ENCODE assay signal across 28 mouse cellular contexts in the genomic region with DNA sequence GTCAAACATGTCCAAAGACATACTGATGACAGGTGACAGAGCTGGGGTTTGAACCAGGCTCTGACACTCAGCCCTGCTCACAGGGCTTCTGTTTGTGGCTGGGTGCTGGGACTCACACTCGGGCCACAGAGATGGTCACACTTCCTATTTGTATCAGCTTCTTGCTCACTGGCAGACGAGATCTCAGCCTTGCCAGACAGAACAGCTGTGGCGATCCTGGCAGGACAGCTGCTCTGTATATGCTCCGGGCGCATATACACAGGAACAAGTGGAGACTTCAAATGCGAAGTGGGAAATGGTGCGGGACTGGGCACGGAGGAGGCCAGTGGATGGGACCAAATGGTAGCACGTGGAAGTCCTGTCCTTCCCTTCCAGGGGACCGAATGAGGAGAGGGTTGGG. TPM values are rescaled to one million over a fixed set of nuclear protein-coding genes. Genes with fewer than 3 reads are reported as not detected.
"Had no signal": no experiment of that assay in that cellular context is flagged by ENCODE, and none has a peak within 500 bp of the region (broad histone marks: within the 10 kb centered on the region; RNA-seq: fewer than 3 reads in every experiment).

No protein-coding gene starts in this region.

- H3K27ac ChIP-seq: kidney, embryonic 15.5 days; liver, embryonic 13.5 days; macrophage; midbrain, embryonic 13.5 days; neural tube, embryonic 12.5 days; neural tube, embryonic 15.5 days; stomach, embryonic 15.5 days had no signal

- DNase-seq: kidney, adult 11 months; kidney, adult 8-10 months; kidney, postnatal 10 days; kidney, postnatal 4 days; left cerebral cortex, postnatal 4 days; liver, embryonic 13.5 days; lung, adult 2 months; lung, postnatal 14 days; right cerebral cortex, adult 18-20 months; right cerebral cortex, postnatal 14 days; spleen, adult 18-20 months; thymus, postnatal 36 days had no signal

- H3K36me3 ChIP-seq: kidney, embryonic 15.5 days; liver, embryonic 13.5 days; midbrain, embryonic 13.5 days; neural tube, embryonic 12.5 days; neural tube, embryonic 15.5 days; stomach, embryonic 15.5 days had no signal

- H3K4me2 ChIP-seq: kidney, embryonic 15.5 days; liver, embryonic 13.5 days; midbrain, embryonic 13.5 days; neural tube, embryonic 12.5 days; neural tube, embryonic 15.5 days; stomach, embryonic 15.5 days had no signal

- H3K9ac ChIP-seq: kidney, embryonic 15.5 days; liver, embryonic 13.5 days; midbrain, embryonic 13.5 days; neural tube, embryonic 12.5 days; neural tube, embryonic 15.5 days; stomach, embryonic 15.5 days had no signal

- H3K27me3 ChIP-seq: neural tube, embryonic 12.5 days; neural tube, embryonic 15.5 days; stomach, embryonic 15.5 days had no signal

- ATAC-seq: midbrain, embryonic 13.5 days had no signal

- H3K9me3 ChIP-seq: kidney, embryonic 15.5 days; liver, embryonic 13.5 days; midbrain, embryonic 13.5 days; neural tube, embryonic 12.5 days; neural tube, embryonic 15.5 days; stomach, embryonic 15.5 days had no signal

- H3K4me3 ChIP-seq: kidney, embryonic 15.5 days; liver, embryonic 13.5 days; midbrain, embryonic 13.5 days; neural tube, embryonic 12.5 days; neural tube, embryonic 15.5 days; stomach, embryonic 15.5 days had no signal

RNA-seq across cellular contexts. Expression of gene 1700122O11Rik, which starts 25.5 kb away (rescaled TPM):
- total RNA-seq: layer of hippocampus, adult 18-20 months; layer of hippocampus, postnatal 14 days; left cerebral cortex, adult 8-10 months; left cerebral cortex, postnatal 14 days; left cerebral cortex, postnatal 4 days; liver, adult 2 months; megakaryocyte, adult 5-6 weeks; midbrain, postnatal 0 days had no signal
- polyA plus RNA-seq: kidney, embryonic 15.5 days; limb, embryonic 14.5 days; liver, adult 2 months; liver, embryonic 13.5 days; liver, embryonic 16.5 days; lung, adult 2 months; macrophage; midbrain, embryonic 13.5 days; midbrain, postnatal 0 days; neural tube, embryonic 12.5 days; neural tube, embryonic 15.5 days; stomach, embryonic 15.5 days; urinary bladder, adult 2 months had no signal
